15 mouse cellular contexts compared by ENCODE assay signal in genomic region chr4:58620641-58621040, GRCm38 (mm10).
"Had no signal": no experiment of that assay in that cellular context is flagged by ENCODE, and none has a peak within 500 bp of the region (broad histone marks: within the 10 kb centered on the region; RNA-seq: fewer than 3 reads in every experiment).

No protein-coding gene starts in this region.

- H3K36me3 ChIP-seq: liver, embryonic 15.5 days; midbrain, embryonic 12.5 days; stomach, embryonic 15.5 days had no signal

- H3K27me3 ChIP-seq: liver, embryonic 15.5 days; midbrain, embryonic 12.5 days; stomach, embryonic 15.5 days had no signal

- H3K9me3 ChIP-seq: liver, embryonic 15.5 days; midbrain, embryonic 12.5 days; stomach, embryonic 15.5 days had no signal

- H3K4me1 ChIP-seq: liver, embryonic 15.5 days; megakaryocyte, embryonic 14.5 days; midbrain, embryonic 12.5 days; stomach, embryonic 15.5 days had no signal

- H3K4me2 ChIP-seq: liver, embryonic 11.5 days; liver, embryonic 15.5 days; midbrain, embryonic 12.5 days; stomach, embryonic 15.5 days had no signal

- H3K27ac ChIP-seq: kidney, postnatal 0 days; liver, embryonic 15.5 days; macrophage; midbrain, embryonic 12.5 days; stomach, embryonic 15.5 days had no signal

- ATAC-seq: lung, postnatal 0 days had no signal

- DNase-seq: kidney, postnatal 36 days; layer of hippocampus, adult 9-11 months; left cerebral cortex, postnatal 4 days; lung, adult 2 months; right cerebral cortex, postnatal 14 days; thymus, adult 2 months; thymus, postnatal 36 days had no signal

- H3K4me3 ChIP-seq: liver, embryonic 15.5 days; megakaryocyte, embryonic 14.5 days; midbrain, embryonic 12.5 days; stomach, embryonic 15.5 days had no signal

- H3K9ac ChIP-seq: liver, embryonic 15.5 days; midbrain, embryonic 12.5 days; stomach, embryonic 15.5 days had no signal
